Mouse (Mus musculus) megakaryocyte-erythroid progenitor cell, adult 5-6 weeks (primary cell): ENCODE measurements at regions not wholly inside any gene's neighbourhood (a gene's known extent, or its start where the extent isn't known, plus 50 kb on each side); places are given as distances from the start of the nearest gene placed in this dataset.

ENCODE experiments used
- ATAC-seq: replicated peaks from 2 replicates; pipeline ENCODE4 v1.8.0; 2016; ENCODE audit warnings: mild to moderate bottlenecking, inconsistent platforms; ENCODE audit not compliant: severe bottlenecking, poor library complexity, low FRiP score, low TSS enrichment

DNA sequence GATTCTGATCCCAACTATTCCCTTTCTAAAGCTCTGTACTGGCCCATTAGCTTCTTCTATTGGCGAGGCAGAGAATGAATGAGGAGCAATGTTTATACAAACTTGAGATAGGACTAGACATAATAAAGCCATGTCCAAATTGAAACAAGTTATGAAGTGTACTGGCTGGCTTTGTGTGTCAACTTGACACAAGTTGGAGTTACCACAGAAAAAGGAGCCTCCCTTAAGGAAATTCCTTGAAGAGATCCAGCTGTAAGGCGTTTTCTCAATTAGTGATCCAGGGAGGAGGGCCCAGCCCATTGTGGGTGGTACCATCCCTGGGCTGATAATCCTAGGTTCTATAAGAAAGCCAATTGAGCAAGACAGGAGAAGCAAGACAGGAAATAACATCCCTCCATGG lies 135.9 kb upstream of the Cr2 start:
- ATAC-seq = no peak

DNA sequence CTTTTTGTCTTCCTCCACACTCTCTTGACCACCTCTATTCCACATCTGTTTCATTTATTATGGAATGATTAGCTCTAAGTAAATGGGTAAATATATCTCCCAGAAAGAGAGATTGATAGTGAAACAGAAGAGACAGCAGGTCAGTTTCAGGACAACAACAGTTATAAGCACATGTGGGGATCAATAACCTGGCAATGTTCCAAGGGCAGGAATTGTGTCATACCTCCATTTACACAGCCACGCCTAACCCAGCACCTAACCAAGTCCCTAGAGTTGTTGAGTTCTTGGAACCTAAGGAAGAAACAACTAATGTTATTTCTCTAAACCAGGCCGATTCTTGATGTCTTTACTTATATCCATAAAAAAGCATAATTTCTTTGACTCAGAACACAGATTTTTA lies 108.6 kb upstream of the Cr2 start:
- ATAC-seq = no peak

DNA sequence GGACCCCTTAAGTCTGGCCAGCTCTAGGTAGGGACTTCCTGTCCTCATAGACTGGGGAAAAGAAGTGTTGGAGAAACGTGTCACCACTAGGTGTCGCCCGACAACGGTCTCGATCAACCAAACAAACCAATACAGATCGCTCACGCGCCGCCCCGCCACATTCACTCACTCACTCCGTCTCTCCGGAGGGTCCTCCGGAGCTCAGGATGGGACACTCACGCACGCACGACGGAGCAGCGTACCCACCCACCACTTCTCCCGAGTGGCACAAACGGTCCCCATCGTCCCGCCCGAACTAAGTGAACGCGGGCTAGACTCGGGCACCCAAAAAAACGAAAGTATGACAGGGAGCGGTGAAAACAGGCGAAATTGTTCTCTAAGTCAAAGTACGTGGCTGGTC lies 65.0 kb upstream of the Cr2 start:
- ATAC-seq = no peak

DNA sequence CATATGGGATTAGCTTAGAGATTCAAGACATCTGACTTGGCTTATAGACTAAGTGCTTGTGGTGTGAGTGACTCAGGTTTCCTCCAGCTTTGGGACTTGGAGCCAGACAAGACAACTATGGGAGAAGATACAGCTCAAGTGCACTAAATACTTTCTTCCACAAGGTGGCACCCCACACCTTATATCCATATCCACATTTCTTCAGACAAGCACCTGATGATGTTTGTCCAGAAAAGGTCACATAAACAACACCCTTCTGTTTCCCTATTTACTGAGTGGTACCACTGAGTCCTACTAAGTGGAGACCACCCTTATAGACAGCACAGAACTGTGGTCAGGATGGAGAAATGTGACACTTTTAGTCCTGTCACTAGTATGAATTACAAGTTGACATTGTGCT lies 56.1 kb upstream of the Cr2 start:
- peak; percentile 98 for ATAC-seq

DNA sequence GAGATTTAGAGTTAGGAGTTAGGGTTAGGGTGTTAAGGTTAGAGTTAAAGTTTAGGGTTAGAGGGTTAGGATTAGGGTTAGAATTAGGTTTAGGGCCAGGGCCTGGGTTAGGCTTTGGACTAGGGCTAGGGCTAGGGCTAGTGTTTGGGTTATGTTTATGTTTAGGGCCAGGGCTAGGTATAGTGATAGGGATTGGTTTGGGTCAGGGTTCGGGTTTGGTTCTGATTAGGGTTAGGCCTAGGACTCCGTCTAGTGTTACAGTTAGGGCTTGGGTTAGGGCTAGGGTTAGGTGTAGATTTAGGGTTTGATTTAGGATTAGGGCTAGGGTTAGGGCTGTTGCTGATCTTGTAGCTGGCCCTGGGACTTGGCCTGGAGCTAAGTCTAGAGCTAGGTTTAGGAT lies 50.5 kb upstream of the Cr2 start:
- ATAC-seq = no peak; the same call in 1 of the 2 replicates
